ENCODE assay signal across 17 mouse cellular contexts in the genomic region with DNA sequence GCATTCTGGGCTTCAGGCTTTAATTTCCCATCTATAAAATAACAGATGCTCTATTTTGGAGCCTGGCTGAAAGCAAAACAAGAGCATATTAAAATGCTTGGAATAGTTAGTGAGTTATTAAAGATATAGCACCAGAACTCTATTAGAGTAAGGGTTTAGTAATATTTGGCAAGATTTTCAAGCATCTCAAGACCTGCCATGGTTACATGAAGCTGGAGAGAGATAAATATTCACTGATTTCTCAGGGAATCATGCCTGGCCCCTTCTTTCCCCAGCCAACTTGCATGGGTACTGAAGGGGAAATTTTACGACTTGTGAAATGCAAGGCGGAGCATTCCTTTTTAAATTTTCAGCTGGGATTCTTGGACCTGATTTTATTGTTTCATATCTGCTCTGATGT. TPM values are rescaled to one million over a fixed set of nuclear protein-coding genes. Genes with fewer than 3 reads are reported as not detected.
"Had no signal": no experiment of that assay in that cellular context is flagged by ENCODE, and none has a peak within 500 bp of the region (broad histone marks: within the 10 kb centered on the region; RNA-seq: fewer than 3 reads in every experiment).

No protein-coding gene starts in this region.

- H3K4me3 ChIP-seq: kidney, embryonic 15.5 days; liver, embryonic 13.5 days had no signal

- H3K4me2 ChIP-seq: kidney, embryonic 15.5 days; liver, embryonic 13.5 days; midbrain, embryonic 11.5 days had no signal

- H3K27me3 ChIP-seq: kidney, embryonic 15.5 days; liver, embryonic 13.5 days had no signal

- H3K36me3 ChIP-seq: kidney, embryonic 15.5 days; liver, embryonic 13.5 days had no signal

- H3K9me3 ChIP-seq: kidney, embryonic 15.5 days; liver, embryonic 13.5 days had no signal

- H3K9ac ChIP-seq: kidney, embryonic 15.5 days; liver, embryonic 13.5 days had no signal

- DNase-seq: kidney, adult 2 months; kidney, postnatal 14 days; kidney, postnatal 4 days; liver, embryonic 13.5 days; lung, adult 2 months; lung, postnatal 14 days; lung, postnatal 4 days; midbrain, embryonic 14.5 days; thymus, adult 2 months; thymus, postnatal 14 days; thymus, postnatal 4 days had no signal

- ATAC-seq: intestine, postnatal 0 days had no signal

- H3K27ac ChIP-seq: kidney, embryonic 15.5 days; liver, embryonic 13.5 days; stomach, postnatal 0 days had no signal

- H3K4me1 ChIP-seq: kidney, embryonic 15.5 days; liver, embryonic 13.5 days had no signal

RNA-seq across cellular contexts. Expression of gene Cd96, which starts 27.1 kb away (rescaled TPM):
- polyA plus RNA-seq: kidney, embryonic 15.5 days; limb, embryonic 11.5 days; liver, adult 2 months; liver, embryonic 13.5 days; midbrain, embryonic 11.5 days had no signal
